Mouse (Mus musculus): Measurements from ENCODE around the gene Senp3.
"Not testable (repeated sequence)": the region's sequence is repeated elsewhere in the genome, so short reads cannot be mapped to it uniquely, and the experiment has no call there.

The Senp3 gene

GRCm38 (mm10) chr11:69645860-69646259 is 36.0 kb downstream of the Senp3 start:
- no peak for DNase-seq

GRCm38 (mm10) chr11:69635471-69635870 is 46.4 kb downstream of the Senp3 start:
- DNase-seq, result no peak

- no peak for DNase-seq
These were observed 48.6 kb downstream of the Senp3 start for GRCm38 (mm10) chr11:69633128-69633866.

GRCm38 (mm10) chr11:69632284-69633089 is 49.4 kb downstream of the Senp3 start, which contains the start of gene Fxr2:
Gene Fxr2 (plus strand): TSS chr11:69632990.
- peak; percentile 100 for DNase-seq

GRCm38 (mm10) chr11:69629802-69630201 is 52.1 kb downstream of the Senp3 start:
- no peak for DNase-seq

- peak; percentile 72 for DNase-seq
These were observed 53.6 kb downstream of the Senp3 start for GRCm38 (mm10) chr11:69628286-69628685.

GRCm38 (mm10) chr11:69624339-69624738 is 57.5 kb downstream of the Senp3 start:
- not testable (repeated sequence) for DNase-seq

Data from kidney, adult 11 months (tissue).